Mouse (Mus musculus) embryo, embryonic 10 days (tissue): Measurements from ENCODE around the gene Chrnb1.

Experiments
- DNase-seq: peaks from one replicate; pipeline ENCODE4 v3.0.0-alpha.2; 2015; ENCODE audit warnings: low spot score

Gene Chrnb1

DNA sequence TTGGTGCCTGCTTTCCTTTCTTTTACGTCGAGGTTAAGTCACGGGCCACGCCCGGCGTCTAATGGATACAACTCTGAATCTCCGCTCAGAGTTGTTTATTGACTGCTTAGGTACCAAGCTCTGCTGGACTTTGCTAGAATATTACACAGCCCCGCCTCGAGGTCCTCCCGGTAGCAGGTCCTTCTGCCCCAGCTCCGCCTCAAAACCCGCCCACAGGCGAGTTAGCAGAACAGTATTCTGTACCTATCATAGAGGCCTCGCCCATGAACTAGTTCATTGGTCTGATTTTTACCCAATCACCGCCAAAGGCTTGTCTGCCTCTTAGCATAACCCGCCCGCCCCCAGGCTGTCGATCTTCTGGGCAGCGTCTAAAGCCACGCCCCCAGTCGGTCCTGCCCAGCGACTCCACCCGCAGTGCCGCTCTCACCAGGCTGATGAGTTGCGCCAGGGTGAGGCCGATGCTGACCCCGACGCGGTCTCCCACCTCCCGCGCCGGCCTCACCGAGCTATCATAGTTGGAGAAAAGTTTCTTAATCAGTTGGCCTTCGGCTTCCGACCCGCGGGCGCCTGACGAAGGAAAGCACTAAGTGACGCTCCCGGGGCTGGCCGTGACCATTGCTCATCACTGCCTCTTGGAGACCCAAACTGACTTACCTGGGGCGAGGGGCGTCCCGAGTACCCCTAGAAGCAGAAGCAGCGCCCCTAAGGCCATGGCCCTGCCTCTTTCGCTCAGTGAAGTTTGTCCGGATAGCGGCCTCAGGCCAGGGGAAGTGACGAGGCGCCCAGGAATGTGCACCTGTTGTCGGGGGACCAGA is at the start of gene Chrnb1:
Gene Chrnb1 (minus strand): TSS at position 776 of the 815 bp plus-strand sequence.
- DNase-seq: peak; percentile 97

DNA sequence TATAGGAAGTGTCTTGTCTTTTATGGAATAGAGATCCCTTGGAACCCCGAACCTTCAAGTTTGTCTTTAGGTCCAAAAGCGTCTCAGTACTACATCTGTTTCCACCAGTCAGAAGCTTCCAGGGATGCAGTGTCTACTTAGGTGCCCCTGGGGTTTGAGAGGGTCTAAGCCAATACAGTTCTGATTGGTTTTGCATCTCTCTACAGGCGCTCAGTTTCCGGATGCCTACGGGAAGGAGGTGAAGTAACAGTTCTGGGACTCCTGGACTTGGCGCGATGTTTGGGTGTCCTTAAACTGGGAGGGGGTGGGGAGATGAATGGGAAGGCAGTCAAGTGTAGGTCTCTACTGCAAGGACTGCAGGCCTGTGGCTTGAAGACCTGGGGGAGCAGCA is 43.0 kb upstream of the Chrnb1 start:
- DNase-seq: no peak

DNA sequence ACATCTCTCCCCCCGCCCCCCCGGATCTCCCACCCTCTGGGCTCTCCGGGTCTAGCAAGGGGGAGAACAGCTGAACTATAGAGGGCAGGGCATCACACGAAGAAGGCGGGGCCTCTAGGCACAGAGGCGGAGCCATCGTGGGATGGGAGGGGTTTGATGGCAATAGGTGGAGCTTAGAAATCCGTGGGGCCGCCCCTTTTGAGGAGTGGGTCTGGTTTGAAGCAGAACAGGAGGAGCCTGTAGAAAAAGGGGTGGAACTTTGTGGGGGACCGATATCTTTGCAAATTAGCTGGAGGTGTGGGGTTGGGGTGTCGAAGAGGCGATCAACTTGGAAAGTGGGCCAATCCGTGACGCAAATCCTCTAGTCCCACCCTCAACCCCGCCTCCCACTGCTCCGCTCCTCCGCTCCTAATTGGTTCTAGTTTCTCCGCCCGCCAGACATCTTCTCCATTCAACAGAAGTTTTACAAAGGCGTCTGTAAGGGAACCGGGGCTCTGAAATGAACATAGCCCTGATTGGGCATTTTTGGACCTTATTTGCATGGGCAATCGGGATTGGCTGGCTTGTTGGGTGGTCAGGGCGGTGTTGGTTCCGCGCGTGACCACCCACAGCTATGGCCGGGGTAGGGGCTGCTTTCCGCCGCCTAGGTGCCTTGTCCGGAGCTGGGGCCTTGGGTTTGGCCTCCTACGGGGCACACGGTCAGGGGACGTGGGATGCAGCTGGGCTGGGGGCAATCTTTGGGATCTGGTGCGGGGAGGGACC is 42.4 kb upstream of the Chrnb1 start, which contains the start of gene Tmem256:
Gene Tmem256 (plus strand): TSS at position 563 of the 762 bp plus-strand sequence.
- peak; percentile 98 for DNase-seq

DNA sequence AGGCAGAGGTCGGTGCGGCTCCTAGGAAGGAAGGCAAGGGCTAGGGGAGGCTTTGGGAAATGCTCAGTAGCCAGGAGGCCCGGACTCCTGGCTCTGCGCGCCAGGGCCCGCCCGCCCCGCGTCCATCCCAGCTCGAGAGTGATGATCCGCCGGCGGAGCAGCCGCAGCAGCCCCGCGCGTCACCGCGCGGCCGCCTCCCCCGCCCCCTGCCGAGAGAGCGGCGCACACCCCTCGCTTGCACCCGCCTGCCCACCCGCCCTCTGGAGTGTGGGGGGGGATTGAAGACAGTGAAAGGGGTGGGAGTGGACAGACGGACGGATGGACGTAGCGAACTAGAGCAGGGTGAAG is 41.8 kb upstream of the Chrnb1 start, which contains the start of gene Nlgn2:
Gene Nlgn2 (minus strand): TSS at position 181 of the 348 bp plus-strand sequence.
- no peak for DNase-seq

DNA sequence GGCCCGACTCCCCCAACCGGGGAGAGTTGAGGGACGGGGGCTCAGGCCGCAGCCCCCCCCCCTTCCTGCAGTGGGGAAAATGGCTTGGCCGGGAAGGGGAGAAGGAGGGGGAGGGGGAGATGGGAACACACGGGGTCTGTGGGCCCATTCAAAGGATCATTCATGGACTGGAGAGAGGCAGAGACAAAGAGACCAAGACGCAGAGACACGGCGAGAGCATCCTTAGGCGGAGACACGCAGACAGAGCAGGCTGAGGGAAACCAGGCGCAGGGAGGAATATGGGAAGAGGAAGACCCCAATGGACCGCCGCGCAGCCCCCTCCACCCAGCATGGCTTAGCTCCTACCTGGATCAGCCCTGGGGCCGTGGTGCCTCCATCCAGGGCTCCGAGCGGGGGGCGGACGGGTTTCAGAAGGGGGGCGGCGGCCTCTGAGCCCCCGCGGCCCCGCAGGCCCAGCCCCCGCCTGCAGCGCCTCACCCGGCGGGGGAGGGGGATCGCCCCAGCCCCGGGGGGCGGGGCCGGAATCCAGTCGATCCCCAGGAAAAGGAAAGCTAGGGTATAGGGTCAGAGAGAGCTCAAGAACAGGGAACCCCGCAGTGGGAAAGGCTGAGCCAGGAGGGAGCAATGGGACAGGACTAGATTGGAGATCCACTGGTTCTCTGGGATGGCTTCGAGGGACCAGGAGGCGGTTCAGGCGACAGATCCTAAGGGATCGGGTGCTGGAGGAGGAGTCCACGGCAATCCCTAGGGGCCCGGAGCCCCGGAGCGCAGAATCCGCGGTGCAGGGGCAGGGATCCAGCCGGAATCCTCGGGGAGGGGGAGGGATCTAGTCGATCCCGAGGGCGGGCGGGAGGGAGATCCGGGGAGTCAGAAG is 41.2 kb upstream of the Chrnb1 start:
- peak; percentile 65 for DNase-seq

DNA sequence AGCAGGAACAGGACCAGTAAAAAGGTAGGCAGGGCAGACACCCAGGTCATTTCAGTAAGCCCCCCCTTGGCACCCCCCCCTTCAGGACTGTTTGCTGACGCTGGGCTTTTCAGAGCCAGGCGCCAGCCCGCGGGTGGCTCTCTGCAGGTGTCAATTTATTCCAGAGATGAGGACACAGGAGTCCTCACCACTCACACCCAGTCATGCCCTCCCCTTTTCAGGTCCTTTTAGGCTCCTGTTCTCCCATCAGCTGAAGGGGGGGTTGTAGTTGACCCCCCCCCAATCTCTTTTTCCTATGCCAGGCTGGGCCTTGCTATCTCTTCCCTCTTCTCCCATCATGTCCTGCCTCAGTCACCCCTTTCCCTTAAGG is 40.2 kb upstream of the Chrnb1 start:
- DNase-seq: no peak

DNA sequence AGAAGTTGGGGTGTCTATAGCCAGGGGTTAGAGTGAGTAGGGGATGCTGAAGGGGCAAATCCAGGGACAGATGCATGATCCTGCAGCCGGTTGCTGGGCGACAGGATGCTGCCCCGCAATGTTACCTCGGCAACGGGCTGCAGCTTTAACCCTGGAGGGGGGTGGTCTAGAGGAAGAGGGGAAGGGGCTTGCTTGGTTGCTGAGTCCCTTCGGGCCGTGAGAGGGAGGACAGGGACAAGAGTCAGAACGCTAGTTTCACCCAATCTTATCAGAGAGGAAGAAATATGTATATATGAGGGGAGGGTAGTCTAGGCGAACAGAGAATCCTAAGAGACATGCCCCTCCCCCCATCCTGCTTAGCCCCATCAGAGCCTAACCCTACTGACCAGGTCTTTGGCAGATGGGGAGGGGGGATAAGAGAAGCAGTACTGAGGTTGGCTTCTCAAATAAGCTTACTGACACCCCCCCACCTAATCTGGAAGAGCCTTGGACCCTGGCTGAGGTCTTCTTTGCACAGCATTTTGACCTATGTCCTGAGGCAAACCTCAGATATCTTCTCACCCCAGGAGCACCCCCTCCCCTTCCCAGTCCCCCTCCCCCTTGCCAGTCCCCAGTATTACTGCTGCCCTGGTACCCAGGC is 39.7 kb upstream of the Chrnb1 start:
- peak; percentile 69 for DNase-seq

DNA sequence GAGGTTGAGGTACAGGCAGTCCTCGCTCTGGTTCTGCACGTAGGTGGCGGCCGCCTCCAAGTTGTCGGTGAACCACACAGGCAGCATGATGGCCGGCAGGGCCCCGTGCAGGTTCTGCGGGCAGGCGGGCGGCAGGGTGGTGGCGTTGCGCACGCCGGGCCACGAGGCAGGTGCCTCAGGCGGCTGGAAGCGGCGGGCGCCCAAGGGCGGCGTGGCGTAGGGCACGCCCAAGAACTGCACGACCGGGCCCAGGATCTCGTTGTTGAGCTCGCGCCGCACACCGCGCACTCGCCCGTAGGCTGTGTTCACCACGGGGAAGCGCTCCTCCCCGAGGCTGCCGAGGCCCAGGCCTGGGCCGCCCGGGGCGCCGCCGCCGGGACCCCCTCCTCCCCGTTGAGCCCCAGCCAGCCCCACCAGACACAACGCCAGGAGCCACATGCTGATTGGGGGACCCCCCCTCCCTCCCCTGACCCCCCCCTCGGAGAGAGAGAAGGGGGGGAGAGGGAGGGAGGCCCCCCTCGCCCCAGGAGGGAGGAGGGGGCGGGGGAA is 38.3 kb upstream of the Chrnb1 start:
- peak; percentile 46 for DNase-seq

DNA sequence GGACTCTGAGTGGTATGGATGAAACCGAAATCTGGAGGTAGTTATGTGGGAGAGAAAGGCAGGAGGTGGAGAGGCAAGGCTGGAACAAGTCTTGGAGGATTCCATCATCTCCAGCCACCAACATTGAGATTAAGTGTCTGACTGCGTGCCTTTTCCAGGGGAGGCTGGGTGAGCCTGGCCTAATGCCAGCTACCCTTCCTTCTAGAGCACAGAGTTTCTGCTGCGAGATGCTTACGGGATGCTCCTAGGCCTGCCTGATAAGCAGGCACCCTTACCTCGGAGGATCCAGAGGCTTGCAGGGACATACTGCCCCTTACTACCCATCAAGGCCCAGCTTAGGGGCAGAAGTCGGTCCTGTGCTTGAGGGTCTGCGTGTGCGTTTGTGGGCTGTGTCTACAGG is 37.8 kb upstream of the Chrnb1 start:
- no peak for DNase-seq

DNA sequence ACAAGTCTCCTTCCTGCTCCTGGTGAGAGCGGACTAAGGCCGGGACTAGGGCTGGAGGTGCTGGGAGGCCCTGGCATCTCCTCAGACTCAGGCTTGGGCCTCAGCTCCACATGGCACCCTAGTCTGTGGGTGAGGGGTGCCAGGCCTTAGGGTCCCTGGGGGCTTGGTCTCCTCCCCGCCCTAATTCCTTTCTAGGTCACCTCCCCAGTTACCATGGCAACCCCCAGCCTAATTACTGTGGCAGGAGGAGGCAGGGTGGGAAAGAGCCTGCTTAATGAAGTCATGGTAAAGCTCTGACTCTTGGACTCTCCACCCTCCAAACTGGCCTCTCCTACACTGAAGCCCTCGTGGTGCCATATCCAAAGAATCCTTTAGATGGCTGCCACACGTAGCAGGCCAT is 33.1 kb upstream of the Chrnb1 start:
- DNase-seq: no peak

DNA sequence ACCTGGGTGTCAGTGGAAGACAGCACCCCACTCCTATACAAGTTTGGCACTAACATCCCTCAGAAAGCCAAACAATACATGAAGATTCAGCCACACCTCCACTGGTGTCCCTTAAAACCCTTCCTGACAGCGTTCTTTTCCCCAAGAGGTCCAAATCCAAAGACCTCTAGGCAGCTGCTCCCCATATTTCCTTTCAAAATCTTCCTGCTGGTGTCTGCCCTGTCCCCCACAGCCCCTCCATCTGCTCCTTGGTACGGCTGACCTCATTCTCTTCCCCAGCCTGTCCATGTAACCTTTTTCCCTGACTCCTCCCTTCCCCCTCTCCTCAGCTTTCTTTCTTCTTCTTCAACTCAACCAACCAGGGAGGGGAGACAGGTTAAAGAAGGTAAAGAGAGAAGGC is 27.7 kb upstream of the Chrnb1 start:
- no peak for DNase-seq

DNA sequence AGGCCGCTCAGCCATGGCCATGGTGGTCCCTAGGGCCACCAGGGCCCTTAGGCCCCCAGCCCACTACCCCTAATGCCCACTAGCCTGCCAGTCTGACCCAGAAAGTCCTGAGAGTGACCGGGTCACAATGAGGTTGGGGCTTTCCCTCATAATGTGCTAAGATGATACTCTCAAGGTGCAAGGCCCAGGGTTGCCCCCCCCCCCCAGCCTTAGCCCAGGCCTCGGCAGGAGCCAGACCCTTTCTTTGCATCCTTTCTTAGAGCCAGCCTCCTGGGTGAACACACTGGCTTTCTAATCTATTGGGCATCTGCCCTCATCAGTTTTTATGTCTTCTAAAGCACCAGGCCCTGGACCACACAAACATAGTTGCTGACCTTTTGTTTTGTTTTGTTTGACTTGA is 26.3 kb upstream of the Chrnb1 start, which contains the start of gene Spem1:
Gene Spem1 (minus strand): TSS at position 101 of the 400 bp plus-strand sequence.
- no peak for DNase-seq

DNA sequence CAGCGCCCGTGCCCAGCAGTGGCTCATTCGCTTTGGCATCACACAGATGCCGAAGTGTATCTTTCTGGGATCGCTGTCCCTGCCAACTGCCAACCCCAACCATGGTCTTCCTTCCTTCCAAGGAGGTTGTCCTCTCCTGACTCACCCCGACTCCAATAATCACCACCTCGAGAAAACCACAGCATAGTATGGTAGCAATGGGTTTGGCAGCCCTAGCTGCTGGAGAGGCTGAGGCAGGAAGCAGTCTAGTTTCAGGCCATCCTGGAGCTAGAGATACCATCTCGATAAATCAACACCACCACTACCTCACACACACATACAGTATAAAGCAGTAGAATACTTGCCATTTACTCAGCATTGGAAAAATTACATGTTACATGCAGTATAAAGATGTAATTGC is 23.1 kb upstream of the Chrnb1 start:
- DNase-seq: no peak

DNA sequence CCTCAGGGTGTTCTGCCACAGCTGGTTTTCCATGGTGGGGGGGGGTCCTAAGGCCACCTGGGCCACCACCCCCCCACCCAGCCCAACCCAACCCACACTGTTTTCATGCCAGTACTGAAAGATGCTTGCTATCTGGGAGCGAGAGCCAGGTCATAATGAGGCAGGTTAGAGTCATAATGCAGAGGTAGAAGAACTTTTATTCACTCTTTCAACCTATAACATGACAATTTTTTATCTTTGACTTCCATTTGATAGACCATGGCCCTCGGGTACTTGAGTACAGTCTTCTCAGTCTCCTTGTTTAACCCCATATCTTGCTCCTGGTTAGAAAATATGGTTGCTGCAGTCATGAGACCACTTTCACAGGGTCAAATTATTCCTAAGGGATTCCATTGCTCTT is 22.6 kb upstream of the Chrnb1 start, which contains the start of gene Spem2:
Gene Spem2 (minus strand): TSS at position 101 of the 400 bp plus-strand sequence.
- DNase-seq: no peak

DNA sequence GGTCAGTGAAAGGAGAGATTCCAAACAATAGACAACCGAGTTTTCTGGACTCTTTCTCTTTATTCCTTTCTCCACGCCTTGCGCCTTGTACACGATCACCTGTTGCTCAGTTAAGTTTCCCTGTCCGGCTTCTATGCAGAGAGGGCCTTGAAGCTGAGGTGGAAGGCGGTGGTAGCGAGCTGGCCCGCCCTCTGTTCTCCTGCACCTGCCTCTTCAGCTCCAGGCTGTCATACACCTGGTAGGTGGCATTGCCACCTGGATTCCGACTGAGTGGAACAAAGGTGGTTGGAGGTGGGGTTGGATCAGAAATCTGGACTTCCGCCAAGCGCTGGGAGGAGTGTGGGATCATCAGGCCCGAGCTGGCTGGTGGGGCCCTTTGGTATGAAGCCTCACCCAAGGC is 20.8 kb upstream of the Chrnb1 start:
- DNase-seq: no peak

DNA sequence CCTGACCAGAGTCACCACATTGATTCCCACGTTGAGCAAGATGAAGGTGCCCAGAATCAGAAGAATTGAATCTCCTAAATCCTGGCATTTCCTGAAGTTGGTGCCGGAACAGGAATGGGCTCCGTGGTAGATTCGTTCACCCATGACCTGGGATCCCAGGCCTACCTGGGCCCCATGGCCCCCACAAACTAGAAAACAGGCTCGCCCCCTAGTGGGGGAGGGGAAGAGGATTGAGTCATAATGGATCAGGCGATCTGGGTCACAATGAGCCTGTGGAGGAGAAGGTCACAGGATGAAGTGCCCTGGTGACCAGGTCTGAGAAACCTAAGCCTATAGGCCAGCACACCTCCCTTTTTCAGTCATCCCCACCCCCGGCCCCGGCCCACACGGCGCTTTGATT is 19.4 kb upstream of the Chrnb1 start, which contains the start of gene Gm39566:
Gene Gm39566 (minus strand): TSS at position 144 of the 400 bp plus-strand sequence.
- no peak for DNase-seq

DNA sequence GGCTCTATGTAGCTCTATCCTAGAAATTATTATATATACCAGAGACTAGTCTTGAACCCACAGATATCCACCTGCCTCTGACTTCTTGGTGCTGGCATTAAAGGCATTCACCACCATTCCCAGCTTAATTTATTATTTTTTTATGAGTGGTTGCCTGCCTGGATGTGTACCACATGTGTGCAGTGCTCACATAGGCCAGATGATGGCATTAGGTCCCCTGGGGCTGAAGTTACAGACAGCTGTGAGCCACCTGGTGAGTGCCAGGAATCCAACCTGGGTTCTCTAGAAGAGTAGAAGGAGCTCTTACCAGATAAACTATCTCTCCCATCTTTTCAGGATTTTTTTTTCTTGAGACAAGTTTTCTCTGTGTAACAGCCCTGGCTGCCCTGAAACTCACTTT is 14.5 kb upstream of the Chrnb1 start:
- no peak for DNase-seq

DNA sequence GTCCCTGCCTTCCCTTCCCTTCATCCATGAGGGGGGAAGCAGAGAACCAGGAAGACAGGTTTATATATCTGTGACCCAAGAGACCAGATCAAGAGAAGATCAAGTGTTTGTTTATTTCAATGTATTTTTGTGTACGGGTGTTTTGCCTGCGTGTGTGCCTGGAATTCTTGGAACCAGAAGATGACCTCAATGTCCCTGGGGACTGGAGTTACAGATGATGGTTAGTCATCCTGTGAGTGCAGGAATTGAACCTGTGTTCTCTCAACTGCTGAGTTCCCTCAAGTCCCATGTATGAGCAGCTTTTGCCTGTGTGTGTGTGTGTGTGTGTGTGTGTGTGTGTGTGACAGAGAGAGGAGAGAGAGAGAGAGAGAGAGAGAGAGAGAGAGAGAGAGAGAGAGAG is 11.9 kb upstream of the Chrnb1 start:
- no peak for DNase-seq

DNA sequence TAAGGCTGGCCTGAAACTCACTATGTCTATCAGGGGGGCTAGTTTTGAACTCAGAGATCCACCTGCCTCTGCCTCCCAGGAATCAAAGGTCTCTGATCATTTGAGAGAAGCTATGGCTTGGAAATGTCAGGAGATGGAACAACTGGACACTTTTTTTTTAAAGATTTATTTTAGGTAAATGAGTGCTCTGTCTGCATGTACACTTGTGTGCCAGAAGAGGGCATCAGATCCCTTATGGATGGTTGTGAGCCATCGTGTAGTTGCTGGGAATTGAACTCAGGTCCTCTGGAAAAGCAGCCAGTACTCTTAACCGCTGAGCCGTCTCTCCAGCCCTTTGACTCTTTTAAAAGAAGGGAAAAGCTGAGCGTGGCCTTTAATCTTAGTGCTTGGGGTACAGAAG is 10.6 kb upstream of the Chrnb1 start:
- no peak for DNase-seq

DNA sequence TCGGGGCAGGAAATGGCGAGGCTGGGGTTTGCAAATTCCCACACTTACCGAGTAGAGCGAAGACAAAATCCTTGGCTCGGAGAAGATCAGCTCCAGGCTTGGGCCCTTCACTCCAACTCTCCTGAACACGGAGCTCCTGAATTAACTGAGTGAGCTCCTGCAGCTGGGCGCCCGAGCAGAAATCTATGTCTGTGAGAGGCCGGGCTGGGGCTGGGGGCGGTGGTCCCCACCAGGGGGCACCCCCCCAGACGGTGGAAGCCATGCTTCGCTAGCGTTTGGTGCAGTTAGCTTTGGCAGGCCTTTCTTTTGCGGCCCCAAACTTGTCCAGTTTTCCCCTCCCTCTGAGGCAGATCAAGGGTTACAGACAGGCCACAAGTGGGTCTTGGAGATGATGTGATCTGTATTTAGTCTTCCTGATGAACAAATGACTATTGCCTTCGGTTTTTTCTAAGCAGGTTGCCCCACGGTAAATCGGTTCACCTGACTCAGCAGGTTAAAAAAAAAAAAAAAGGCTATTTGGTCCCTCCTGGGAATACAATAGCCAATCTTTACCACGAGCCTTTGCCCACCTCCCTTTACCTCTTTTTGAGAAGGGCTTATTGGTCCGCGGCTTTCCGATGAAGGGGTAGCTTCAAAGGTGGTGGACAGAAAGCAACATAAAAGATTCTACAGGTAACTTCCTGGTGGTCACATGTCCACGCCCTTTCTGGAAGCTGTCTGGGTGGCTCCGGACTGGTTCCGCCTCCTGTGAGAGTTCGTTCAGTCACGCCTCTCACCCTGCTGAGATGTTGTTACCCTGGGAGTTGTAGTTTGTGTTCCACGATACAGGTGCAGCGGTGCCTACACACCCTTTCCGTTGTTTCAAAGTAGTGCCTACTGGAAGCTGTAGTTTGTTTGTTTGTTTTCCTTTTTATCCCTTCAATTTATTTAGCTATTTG is 9.5 kb upstream of the Chrnb1 start, which contains the start of gene Tmem102:
Gene Tmem102 (minus strand): TSS at position 653 of the 938 bp plus-strand sequence.
- peak; percentile 42 for DNase-seq
